Mouse (Mus musculus) embryonic facial prominence, embryonic 11.5 days (tissue): ENCODE results near the gene Ankrd34a. TPM values are rescaled to one million over a fixed set of nuclear protein-coding genes. Genes with fewer than 3 reads are reported as not detected.
A peak's percentile ranks its signal among the peaks of the same experiment; 100 is the strongest.
"Not testable (repeated sequence)": the region's sequence is repeated elsewhere in the genome, so short reads cannot be mapped to it uniquely, and the experiment has no call there.

ENCODE experiments used
- ATAC-seq: fragments of 200-750 bp; cut with Nextera tagmentation; replicated peaks from 2 replicates; pipeline ENCODE4 v1.8.0; 2017; ENCODE audit warnings: low read depth; ENCODE audit not compliant: insufficient number of reproducible peaks, low FRiP score, low TSS enrichment
- DNase-seq: peaks from one replicate; pipeline ENCODE4 v3.0.0-alpha.2; 2015; ENCODE audit warnings: low spot score
- H3K27ac ChIP-seq: fragments of 300-500 bp; sonication (generic); replicated peaks from 2 replicates; pipeline ENCODE4 v1.5.1; 2014; ENCODE audit warnings: mild to moderate bottlenecking, low read depth, low read length, control low read depth
- H3K27me3 ChIP-seq: fragments of 300-500 bp; sonication (generic); 2 replicates; pipeline ENCODE4 v1.6.1; 2014; ENCODE audit warnings: mild to moderate bottlenecking, low read length, moderate library complexity, mixed read lengths; ENCODE audit not compliant: control insufficient read depth, insufficient read depth
- H3K36me3 ChIP-seq: fragments of 300-500 bp; sonication (generic); replicated peaks from 2 replicates; pipeline ENCODE4 v1.6.1; 2014; ENCODE audit warnings: low read depth, mild to moderate bottlenecking, low read length, moderate library complexity, mixed read lengths; ENCODE audit not compliant: control insufficient read depth, insufficient read depth
- H3K4me1 ChIP-seq: fragments of 300-500 bp; sonication (generic); 2 replicates; pipeline ENCODE4 v1.6.1; 2014; ENCODE audit warnings: low read length, mixed read lengths; ENCODE audit not compliant: control insufficient read depth, insufficient read depth
- H3K4me2 ChIP-seq: fragments of 300-500 bp; sonication (generic); 2 replicates; pipeline ENCODE4 v1.6.1; 2014; ENCODE audit warnings: low read depth, mild to moderate bottlenecking, control low read depth, low read length, moderate library complexity
- H3K4me3 ChIP-seq: fragments of 300-500 bp; sonication (generic); 2 replicates; pipeline ENCODE4 v1.5.1; 2014; ENCODE audit warnings: low read depth, low read length, control low read depth
- H3K9ac ChIP-seq: fragments of 300-500 bp; sonication (generic); replicated peaks from 2 replicates; pipeline ENCODE4 v1.6.1; 2014; ENCODE audit warnings: mild to moderate bottlenecking, control low read depth, low read length
- H3K9me3 ChIP-seq: fragments of 300-500 bp; sonication (generic); replicated peaks from 2 replicates; pipeline ENCODE4 v1.6.1; 2016; ENCODE audit warnings: mild to moderate bottlenecking, low read length, inconsistent platforms, mixed read lengths; ENCODE audit not compliant: control insufficient read depth
- WGBS: fragments of 180-500 bp; shearing (Covaris S2); extraction: QIAGEN DNeasy Blood & Tissue Kit; methylation state at CpG from one replicate; pipeline ENCODE4 v1.1.7; 2014; 5-methylcytosine and 5-hydroxymethylcytosine counted together
- polyA plus RNA-seq: library from polyadenylated mRNA; unstranded; fragments of >200 nt; fragmentation: Nextera tagmentation; extraction: Ambion mirVana; gene quantifications from 2 replicates; pipeline ENCODE4 v1.2.1, GENCODE M21; 2014

Gene Ankrd34a
- polyA plus RNA-seq, 1 experiment from 2014 or later: 0.90 TPM

- DNase-seq, H3K9ac ChIP-seq, H3K27me3 ChIP-seq, H3K36me3 ChIP-seq, H3K27ac ChIP-seq, H3K4me1 ChIP-seq, H3K4me2 ChIP-seq, H3K9me3 ChIP-seq, H3K4me3 ChIP-seq, ATAC-seq: not testable (repeated sequence)
- 92% methylated on average over 3 of the region's 4 CpGs for WGBS
These were observed 9.6 kb downstream of the Ankrd34a start for GRCm38 (mm10) chr3:96606007-96606406.

GRCm38 (mm10) chr3:96606618-96607017, 10.2 kb downstream of the Ankrd34a start:
- no peaks in the 10 kb centered on the region for H3K27me3 ChIP-seq
- H3K4me1 ChIP-seq: no peaks in the 10 kb centered on the region
- 90% methylated on average over 4 of the region's 4 CpGs for WGBS
- no peak overlapping the region for H3K27ac ChIP-seq
- ATAC-seq (no peak), DNase-seq (no peak)
- no peak overlapping the region for H3K9ac ChIP-seq
- H3K36me3 ChIP-seq: no peaks in the 10 kb centered on the region
- H3K9me3 ChIP-seq: no peaks in the 10 kb centered on the region
- H3K4me2 ChIP-seq: no peak overlapping the region
- H3K4me3 ChIP-seq: no peak overlapping the region

- H3K4me3 ChIP-seq: no peak overlapping the region
- 69% methylated on average over 3 of the region's 3 CpGs for WGBS
These were observed 21.5 kb downstream of the Ankrd34a start for GRCm38 (mm10) chr3:96617941-96618340.

GRCm38 (mm10) chr3:96623201-96623600, 26.8 kb downstream of the Ankrd34a start:
- DNase-seq: no peak
- Histone ChIP-seq H3K9ac (no peak overlapping the region), H3K4me2 (no peak overlapping the region), H3K27me3 (no peaks in the 10 kb centered on the region), H3K4me3 (no peak overlapping the region), H3K9me3 (no peaks in the 10 kb centered on the region), H3K36me3 (peaks cover 8% of the 10 kb centered on the region), H3K27ac (no peak overlapping the region), H3K4me1 (no peaks in the 10 kb centered on the region)
- 86% methylated on average over 4 of the region's 4 CpGs for WGBS
- ATAC-seq: no peak

More at GRCm38 (mm10) chr3:96617941-96618340, 21.5 kb downstream of the Ankrd34a start:
- H3K4me2 ChIP-seq: no peak overlapping the region
- no peaks in the 10 kb centered on the region for H3K4me1 ChIP-seq
- no peaks in the 10 kb centered on the region for H3K27me3 ChIP-seq
- H3K9ac ChIP-seq: no peak overlapping the region
- ATAC-seq (no peak), DNase-seq (no peak)
- H3K9me3 ChIP-seq: no peaks in the 10 kb centered on the region
- H3K36me3 ChIP-seq: peaks cover 8% of the 10 kb centered on the region
- H3K27ac ChIP-seq: no peak overlapping the region

- peak within 1 kb of the TSS; percentile 71 for H3K4me2 ChIP-seq
- 1% methylated on average over 48 of the region's 48 CpGs for whole genome bisulfite sequencing
- no peaks in the 10 kb centered on the region for H3K9me3 ChIP-seq
- H3K36me3 ChIP-seq: no peaks in the 10 kb centered on the region
- DNase-seq (peak; percentile 100), ATAC-seq (peak; percentile 92)
- H3K9ac ChIP-seq: peak within 1 kb of the TSS; percentile 71
- no peaks in the 10 kb centered on the region for H3K27me3 ChIP-seq
- H3K27ac ChIP-seq: peak within 1 kb of the TSS; percentile 8; the same call in 1 of the 2 replicates
- peak within 1 kb of the TSS; percentile 68 for H3K4me3 ChIP-seq
- H3K4me1 ChIP-seq: no peaks in the 10 kb centered on the region
These were observed 33.5 kb downstream of the Ankrd34a start, which contains the start of gene Rbm8a for GRCm38 (mm10) chr3:96629729-96630600. TSS of gene Rbm8a (plus strand) at chr3:96629933.

GRCm38 (mm10) chr3:96632058-96632457, 35.6 kb downstream of the Ankrd34a start:
- ATAC-seq: no peak
- no peak for DNase-seq
- H3K9ac ChIP-seq: no peak overlapping the region

GRCm38 (mm10) chr3:96634015-96634414, 37.6 kb downstream of the Ankrd34a start:
- Histone ChIP-seq H3K9me3 (no peaks in the 10 kb centered on the region), H3K27ac (no peak overlapping the region), H3K4me3 (no peak overlapping the region), H3K4me2 (no peak overlapping the region), H3K4me1 (no peaks in the 10 kb centered on the region), H3K36me3 (peaks cover 3% of the 10 kb centered on the region), H3K9ac (no peak overlapping the region), H3K27me3 (no peaks in the 10 kb centered on the region)
- ATAC-seq (no peak), DNase-seq (no peak)
- 76% methylated on average over 1 of the region's 1 CpGs for WGBS

More at GRCm38 (mm10) chr3:96632058-96632457, 35.6 kb downstream of the Ankrd34a start:
- Histone ChIP-seq H3K27ac (no peak overlapping the region), H3K4me3 (no peak overlapping the region), H3K27me3 (no peaks in the 10 kb centered on the region), H3K4me2 (no peak overlapping the region), H3K9me3 (no peaks in the 10 kb centered on the region), H3K36me3 (no peaks in the 10 kb centered on the region), H3K4me1 (no peaks in the 10 kb centered on the region)
